Mouse (Mus musculus) cerebellum, postnatal 25 days (tissue): Measurements from ENCODE around the gene Slc10a7.
A peak's percentile ranks its signal among the peaks of the same experiment; 100 is the strongest.
"Not testable (repeated sequence)": the region's sequence is repeated elsewhere in the genome, so short reads cannot be mapped to it uniquely, and the experiment has no call there.

Experiments
- DNase-seq, 2 experiments: peaks; one replicate each; pipeline ENCODE4 v3.0.0; 2021; ENCODE audit warnings: mixed read lengths in 2 of 2

Gene Slc10a7

GRCm38 (mm10) chr8:78678541-78679219 is 169.5 kb downstream of the Slc10a7 start:
- no peak for DNase-seq

- DNase-seq, result peak; percentile 21 to 35
Measured at GRCm38 (mm10) chr8:78690795-78691194, 181.6 kb downstream of the Slc10a7 start.

DNA sequence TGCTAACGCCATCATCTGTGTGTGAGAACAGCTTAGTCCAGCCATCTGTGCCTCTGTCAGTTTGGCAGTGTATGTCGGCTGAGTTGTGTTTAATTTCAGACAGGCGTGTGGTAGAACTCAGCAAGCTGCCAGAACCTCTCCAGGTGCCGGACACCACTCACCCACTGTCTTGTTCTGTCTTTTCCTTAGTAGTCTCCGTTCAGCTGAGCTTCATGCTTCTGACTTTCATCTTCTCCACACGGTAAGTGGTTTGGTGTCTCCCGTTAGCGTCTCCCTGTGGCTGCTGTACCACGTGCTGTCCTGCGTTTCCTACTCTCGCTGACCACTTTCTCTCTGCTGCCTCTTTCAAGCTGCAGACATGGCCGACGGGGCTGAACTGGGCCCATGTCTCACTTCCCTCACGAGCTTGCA is 189.2 kb downstream of the Slc10a7 start:
- DNase-seq, result peak; percentile 58 to 61

DNA sequence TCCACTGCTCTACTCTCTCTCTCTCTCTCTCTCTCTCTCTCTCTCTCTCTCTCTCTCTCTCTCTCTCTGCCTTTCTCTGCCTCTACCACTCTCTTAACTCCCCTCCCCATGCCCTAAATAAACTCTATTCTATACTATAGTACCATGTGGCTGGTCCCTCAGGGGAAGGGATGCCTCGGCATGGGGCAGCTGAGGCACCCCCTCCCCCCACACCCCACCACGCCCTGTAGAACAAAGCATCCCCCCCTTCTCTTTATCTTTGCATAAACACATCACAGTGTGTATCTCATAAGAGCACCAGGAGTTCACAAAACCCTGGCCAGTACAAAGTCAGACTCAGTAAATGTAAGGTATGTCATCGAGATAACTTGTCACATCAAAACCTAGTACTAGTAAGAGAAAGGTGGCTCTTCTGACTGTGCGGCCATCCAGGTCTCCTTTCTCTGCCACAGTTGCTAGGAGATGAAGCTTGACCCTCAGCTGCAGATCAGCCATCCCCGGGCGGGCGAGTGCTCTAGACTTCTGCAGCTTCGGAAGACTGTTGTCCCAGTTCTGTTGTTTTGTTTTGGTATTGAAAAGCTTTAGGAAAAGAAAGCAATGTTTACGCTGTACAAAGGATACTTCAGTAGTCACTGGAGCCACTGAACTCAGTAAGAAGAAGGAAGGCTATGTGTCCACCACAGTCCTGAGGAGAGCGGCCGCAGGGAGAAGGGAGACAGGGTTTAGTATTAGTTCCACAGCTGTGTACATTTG is 194.1 kb downstream of the Slc10a7 start:
- DNase-seq, result no peak

GRCm38 (mm10) chr8:78705980-78706379 is 196.8 kb downstream of the Slc10a7 start:
- DNase-seq, result no peak

DNA sequence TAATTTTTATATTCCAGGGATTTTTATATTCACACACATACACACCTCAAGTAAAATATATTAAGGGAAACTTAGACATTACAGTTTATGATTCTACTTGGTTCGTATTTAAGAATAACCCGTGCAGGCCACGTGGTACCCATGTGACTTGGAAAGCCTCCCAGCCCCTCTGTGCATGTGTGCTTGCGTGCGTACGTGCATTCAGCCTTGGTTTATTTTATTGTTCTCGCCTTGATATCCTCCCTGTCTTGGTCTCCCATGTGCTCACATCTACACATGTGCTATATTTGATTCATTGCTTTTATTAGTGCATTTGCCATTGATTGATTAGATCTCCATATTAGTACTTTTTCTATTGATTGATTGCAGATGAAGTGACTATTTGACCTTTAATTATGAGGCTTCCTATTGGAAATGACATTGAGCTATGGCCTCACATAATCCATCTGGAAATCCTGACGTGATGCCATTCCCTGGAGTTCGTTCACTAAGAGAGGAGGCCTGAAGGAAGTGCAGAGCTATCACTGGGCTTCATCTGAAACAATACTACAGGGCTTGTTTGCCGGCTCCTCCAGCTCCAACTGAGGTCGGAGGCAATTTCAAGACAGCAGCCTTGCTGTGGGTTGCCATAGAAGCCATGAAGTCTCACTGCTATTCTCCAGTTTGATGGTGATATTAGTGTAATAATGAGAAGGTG is 200.9 kb downstream of the Slc10a7 start:
- DNase-seq, result no peak

DNA sequence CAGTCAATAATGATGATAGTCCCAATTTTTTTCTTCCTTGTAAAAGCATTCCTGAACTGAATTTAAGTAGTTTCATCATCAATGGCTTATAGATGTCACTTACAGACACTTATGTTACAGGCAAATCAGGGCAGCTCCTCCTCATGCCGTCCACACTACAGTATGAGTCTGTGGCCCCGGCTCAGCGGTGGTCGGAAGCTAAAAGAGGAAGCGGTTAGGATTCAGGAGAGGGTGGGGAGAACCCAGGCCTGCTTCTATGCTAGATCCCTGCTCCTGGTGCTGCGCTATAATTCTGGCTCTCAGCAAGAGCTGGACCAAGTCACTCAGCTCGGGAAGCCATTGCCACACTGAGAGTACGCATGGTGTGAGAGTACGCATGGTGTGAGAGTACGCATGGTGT is 201.8 kb downstream of the Slc10a7 start:
- DNase-seq, result no peak

DNA sequence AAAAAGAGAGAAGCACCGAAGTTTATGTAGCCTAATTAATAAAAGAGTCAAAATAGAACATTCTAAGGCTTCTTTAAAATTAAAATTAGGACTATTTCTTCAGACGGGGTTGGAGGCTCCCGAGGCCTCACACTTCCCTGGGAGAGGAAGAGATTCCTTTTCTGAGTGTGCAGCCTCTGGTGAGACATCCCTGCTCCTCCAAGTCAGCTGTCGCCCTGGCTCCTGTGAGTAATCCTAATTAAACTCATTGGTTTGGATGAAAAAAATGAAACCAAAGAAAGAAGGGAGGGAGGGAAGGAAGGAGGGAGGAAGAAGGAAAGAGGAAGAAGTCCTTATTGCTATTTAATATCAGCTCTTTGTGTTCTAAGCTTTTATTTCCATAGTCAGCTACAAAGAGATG is 205.7 kb downstream of the Slc10a7 start:
- DNase-seq, result no peak

- DNase-seq, result no peak
Measured at GRCm38 (mm10) chr8:78716546-78716945, 207.4 kb downstream of the Slc10a7 start.

DNA sequence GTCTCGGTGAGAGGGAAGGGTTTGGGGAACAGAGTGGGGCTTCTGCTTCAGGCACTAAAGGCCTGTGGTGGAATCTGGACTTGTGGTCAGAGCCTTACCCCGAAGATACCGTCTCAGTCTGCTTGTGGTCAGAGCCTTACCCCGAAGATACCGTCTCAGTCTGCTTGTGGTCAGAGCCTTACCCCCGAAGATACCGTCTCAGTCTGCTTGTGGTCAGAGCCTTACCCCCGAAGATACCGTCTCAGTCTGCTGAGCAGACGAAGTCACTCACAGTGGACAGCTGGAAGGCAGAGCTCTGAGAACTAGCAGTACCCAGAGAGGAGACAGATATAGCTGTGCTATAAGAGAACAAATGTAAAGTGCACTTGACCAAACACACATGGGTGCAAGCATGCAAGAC is 208.0 kb downstream of the Slc10a7 start:
- DNase-seq, result not testable (repeated sequence)

- DNase-seq, result no peak
Measured at GRCm38 (mm10) chr8:78719279-78720040, 210.3 kb downstream of the Slc10a7 start.

DNA sequence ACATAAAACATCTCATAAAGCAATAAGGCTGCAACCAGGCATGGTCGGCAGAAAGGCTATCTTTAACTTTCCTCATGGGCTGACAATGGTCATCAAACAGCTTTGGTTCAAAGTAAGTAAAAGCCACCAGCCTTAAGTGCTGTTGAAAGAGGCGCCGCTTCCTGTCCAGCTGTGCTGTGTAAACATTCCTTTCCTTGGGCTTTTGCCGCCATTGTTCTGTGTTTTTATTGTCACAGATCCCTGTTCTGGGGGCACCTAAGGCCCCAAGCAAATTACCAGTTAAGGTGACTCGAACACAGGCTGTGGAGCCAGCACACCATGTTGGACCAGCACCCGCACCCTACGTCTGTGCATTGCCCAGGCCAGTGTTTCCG is 210.9 kb downstream of the Slc10a7 start:
- DNase-seq, result no peak

DNA sequence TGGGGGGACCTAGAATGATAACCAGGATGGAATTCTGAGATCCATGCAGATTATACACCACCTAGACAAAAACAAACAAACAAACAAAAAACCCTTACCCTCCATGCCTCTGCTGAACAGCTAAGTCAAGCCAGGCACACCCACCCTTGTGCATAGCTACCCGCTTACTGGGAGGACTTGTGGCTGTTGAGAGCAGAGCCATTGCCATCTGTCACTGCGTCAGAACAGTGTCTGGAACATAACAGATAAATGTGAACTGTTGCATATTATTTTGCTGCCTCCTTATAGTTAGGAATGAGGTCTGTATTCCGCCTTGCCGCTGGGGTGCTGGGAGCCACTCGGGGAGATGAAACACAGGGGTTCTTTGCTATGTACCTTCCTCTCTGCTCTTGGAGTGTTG is 212.4 kb downstream of the Slc10a7 start:
- DNase-seq, result no peak

GRCm38 (mm10) chr8:78722201-78722600 is 213.1 kb downstream of the Slc10a7 start:
- no peak for DNase-seq

DNA sequence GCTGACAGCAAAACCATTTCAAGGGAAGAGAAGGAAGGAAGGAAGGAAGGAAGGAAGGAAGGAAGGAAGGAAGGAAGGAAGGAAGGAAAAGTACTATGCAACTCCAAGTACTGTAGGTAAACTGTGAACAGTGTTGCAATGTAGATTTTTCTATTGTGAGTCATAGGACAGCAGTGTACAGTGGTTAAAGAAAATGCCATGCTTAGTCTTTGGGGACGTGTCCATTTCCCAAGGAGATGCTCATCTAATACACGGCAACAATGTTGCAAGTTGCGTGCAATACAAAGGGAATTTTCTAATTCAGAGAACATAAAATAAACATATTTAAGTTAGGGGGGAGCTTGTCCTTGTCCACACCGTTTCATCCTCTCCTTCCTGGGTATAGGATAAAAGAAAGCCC is 215.7 kb downstream of the Slc10a7 start:
- no peak for DNase-seq

DNA sequence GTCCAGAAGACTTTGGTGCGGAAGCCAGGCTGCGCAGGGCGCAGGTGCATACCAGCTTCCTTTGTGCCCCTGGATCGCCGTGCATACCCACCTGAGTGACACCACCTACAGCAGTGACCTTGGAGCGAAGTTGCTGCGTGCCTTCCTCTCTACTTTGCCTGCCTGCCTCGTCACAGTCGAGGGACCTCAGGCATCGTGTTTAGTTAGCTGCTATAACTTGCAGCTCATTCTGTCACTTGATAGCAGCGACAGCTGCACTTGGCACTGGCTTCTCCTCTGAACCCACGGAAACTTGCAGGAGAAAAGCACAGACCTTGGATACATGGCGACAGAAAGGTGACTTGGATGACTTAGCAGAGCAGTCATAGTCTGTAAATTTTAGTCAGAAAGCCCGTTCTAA is 219.1 kb downstream of the Slc10a7 start:
- DNase-seq, result no peak

DNA sequence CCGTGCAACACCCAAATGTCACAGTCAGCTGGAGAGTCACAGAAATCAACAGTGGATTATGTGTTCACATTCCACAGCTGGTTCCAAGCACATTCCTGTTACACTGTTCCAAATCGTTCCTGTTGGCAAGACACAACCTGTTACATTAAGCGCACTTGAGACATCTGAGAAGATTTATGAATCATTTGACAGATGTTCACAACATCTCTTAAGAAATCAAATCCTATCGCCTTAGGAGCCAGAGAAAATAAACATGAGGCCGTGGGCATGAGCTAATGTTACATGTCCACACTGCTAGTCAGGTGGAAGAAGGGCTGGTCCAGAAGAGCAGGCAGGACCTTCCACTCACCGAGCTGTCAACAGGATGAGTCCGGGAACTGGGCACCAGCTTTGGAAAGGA is 223.3 kb downstream of the Slc10a7 start:
- DNase-seq, result no peak

DNA sequence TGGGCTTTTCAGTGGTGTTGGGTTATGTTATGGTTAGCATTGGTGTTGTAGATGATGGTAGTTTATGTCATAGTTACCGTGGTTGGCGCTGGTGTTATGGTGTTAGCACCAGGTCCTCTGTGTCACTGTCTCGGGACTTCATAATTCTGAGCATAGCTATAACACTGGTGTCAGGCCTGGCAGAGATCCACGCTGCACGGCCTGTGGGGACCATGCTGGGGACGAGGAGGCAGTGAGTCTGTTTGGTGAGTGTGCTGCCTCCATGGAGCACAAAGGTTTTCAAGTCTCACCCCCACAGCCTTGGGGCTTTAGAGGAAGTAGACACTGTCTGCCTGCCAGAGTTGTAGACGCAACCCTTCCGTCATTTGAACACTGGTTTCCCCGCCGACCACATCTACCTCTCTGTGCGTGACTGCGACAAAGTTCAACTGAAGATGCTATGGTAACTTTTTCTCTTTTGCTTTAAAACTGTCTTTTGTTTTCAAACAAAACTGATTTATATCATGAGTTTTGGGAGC is 223.9 kb downstream of the Slc10a7 start:
- DNase-seq, result no peak

- DNase-seq, result no peak
Measured at GRCm38 (mm10) chr8:78734721-78735517, 225.8 kb downstream of the Slc10a7 start.

- DNase-seq, result no peak
Measured at GRCm38 (mm10) chr8:78738304-78738703, 229.2 kb downstream of the Slc10a7 start.

- DNase-seq, result no peak
Measured at GRCm38 (mm10) chr8:78740936-78741335, 231.8 kb downstream of the Slc10a7 start.

GRCm38 (mm10) chr8:78741496-78741895 is 232.3 kb downstream of the Slc10a7 start:
- no peak for DNase-seq
